Mouse (Mus musculus): Measurements from ENCODE around the gene Endov. TPM values are rescaled to one million over a fixed set of nuclear protein-coding genes. Genes with fewer than 3 reads are reported as not detected.

The Endov gene
- polyA plus RNA-seq, 1 experiment from 2014 or later = 15.5 TPM

- Histone ChIP-seq H3K36me3 (no peaks in the 10 kb centered on the region), H3K4me3 (peak overlapping the region; percentile 75), H3K27ac (peak overlapping the region; percentile 79), H3K27me3 (peaks cover 71% of the 10 kb centered on the region), H3K4me2 (peak overlapping the region; percentile 98), H3K9ac (peak overlapping the region; percentile 92), H3K4me1 (replicated peaks) (peaks cover 87% of the 10 kb centered on the region), H3K9me3 (no peaks in the 10 kb centered on the region)
- no peak for ATAC-seq (ENCODE audit: low FRiP score)
- WGBS = 1% methylated on average over 40 of the region's 43 CpGs
These were observed 58.2 kb downstream of the Endov start for GRCm38 (mm10) chr11:119549371-119549811.

DNA sequence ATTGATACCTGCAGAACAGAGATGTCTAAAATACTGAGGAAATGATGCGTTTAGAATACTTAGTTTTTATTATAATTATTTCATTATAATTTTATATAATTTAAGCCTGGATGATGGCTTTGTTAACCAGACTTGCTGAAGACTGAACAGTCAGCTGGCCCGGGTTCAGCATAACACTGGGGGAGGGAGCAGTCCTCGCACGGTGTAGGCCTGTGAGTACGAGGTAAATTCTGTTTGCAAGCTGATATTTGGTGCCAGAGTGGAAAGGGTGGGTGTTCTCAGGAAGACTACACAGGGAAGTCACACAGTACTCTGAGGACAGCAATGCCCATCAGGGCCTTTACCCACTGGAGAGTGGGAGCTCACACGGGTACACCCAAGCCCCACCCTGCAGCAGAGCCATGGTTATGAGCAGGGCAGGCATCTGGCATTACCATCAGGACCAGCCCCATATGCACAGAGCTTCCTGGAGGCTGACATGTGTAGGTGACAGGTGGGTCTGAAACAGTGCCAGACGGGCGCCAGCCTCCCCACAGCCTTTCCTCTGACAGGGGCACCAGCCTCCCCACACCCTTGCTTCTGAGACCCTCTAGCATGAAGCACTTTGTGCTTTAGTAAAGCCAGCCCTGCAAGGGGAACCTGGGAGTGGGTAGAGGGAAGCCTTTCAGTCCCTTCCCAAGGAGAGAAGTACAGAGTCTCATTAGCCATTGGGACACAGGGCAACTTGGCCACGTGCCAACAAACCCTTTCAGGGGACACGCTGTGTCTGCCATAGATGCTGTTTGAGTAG, 59.6 kb downstream of the Endov start:
- Histone ChIP-seq H3K27ac (no peak overlapping the region), H3K36me3 (no peaks in the 10 kb centered on the region), H3K27me3 (peaks cover 66% of the 10 kb centered on the region), H3K9me3 (no peaks in the 10 kb centered on the region), H3K4me1 (replicated peaks) (peaks cover 74% of the 10 kb centered on the region), H3K4me3 (no peak overlapping the region), H3K9ac (peak overlapping the region; percentile 20; the same call in 1 of the 2 replicates), H3K4me2 (0 out of 2 replicates have a peak overlapping the region, but pooled peaks have one; percentile 98)
- ATAC-seq (ENCODE audit: low FRiP score) = 0 out of 2 replicates have a peak, but pooled peaks have one; percentile 31
- 45% methylated on average over 10 of the region's 10 CpGs for WGBS

DNA sequence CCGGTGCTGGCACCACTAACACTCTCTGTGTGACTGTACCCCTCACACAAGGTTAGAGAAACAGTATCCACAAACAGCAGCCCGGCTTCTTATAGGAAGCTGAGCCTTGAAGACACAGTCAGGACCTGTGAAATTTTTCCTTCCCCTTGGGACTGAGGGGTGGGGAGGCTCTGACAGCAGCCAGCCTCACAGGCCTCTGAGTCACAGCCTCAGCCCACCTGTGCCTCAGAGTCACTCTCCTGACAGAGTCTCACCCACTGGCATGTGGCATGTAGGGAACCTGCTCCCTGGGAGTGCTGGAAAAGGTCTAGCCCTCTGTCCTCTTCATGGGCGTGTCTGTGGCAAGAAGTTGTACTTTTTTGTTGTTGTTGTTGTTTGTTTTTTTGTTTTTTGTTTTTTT, 60.3 kb downstream of the Endov start:
- Histone ChIP-seq H3K4me1 (replicated peaks) (peaks cover 67% of the 10 kb centered on the region), H3K9me3 (no peaks in the 10 kb centered on the region), H3K4me2 (no peak overlapping the region), H3K27ac (0 out of 2 replicates have a peak overlapping the region, but pooled peaks have one; percentile 36), H3K9ac (0 out of 2 replicates have a peak overlapping the region, but pooled peaks have one; percentile 20), H3K36me3 (no peaks in the 10 kb centered on the region), H3K27me3 (peaks cover 68% of the 10 kb centered on the region), H3K4me3 (no peak overlapping the region)
- no peak for ATAC-seq (ENCODE audit: low FRiP score)
- WGBS = 36% methylated on average over 3 of the region's 3 CpGs

DNA sequence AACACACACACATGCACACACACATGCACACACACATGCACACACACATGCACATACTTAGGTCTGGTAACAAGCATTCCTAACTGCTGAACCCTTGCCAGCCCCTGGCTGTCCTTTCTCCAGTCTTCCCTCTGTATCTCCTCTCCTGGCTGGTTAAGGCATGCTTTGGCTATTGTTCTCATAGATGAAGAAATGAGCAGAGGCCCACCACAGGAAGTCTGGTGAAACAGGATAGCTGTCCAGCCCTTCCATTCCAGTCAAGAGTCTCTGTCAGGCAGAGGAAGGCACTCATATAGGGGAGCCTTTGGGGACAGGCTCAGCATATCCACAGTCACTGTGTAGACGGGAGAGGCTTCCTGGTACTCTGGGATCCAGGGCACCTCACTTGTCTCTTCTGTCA, 61.2 kb downstream of the Endov start:
- H3K9ac ChIP-seq = no peak overlapping the region
- H3K27me3 ChIP-seq = peaks cover 66% of the 10 kb centered on the region
- H3K27ac ChIP-seq = no peak overlapping the region
- peaks cover 63% of the 10 kb centered on the region for H3K4me1 ChIP-seq (replicated peaks)
- ATAC-seq (ENCODE audit: low FRiP score) = no peak
- H3K9me3 ChIP-seq = no peaks in the 10 kb centered on the region
- no peak overlapping the region for H3K4me3 ChIP-seq
- no peaks in the 10 kb centered on the region for H3K36me3 ChIP-seq
- 67% methylated on average over 1 of the region's 1 CpGs for WGBS
- H3K4me2 ChIP-seq = no peak overlapping the region

- 69% methylated on average over 9 of the region's 9 CpGs for WGBS
- ATAC-seq (ENCODE audit: low FRiP score) = no peak
- Histone ChIP-seq H3K4me1 (replicated peaks) (peaks cover 65% of the 10 kb centered on the region), H3K4me2 (no peak overlapping the region), H3K36me3 (no peaks in the 10 kb centered on the region), H3K9ac (no peak overlapping the region), H3K4me3 (no peak overlapping the region), H3K27ac (no peak overlapping the region; the same call in 1 of the 2 replicates), H3K27me3 (peaks cover 65% of the 10 kb centered on the region), H3K9me3 (no peaks in the 10 kb centered on the region)
These were observed 62.0 kb downstream of the Endov start for GRCm38 (mm10) chr11:119552902-119553802.

- 78% methylated on average over 7 of the region's 7 CpGs for WGBS
- no peak overlapping the region for H3K4me3 ChIP-seq
- H3K36me3 ChIP-seq = no peaks in the 10 kb centered on the region
- H3K9ac ChIP-seq = no peak overlapping the region
- ATAC-seq (ENCODE audit: low FRiP score) = no peak
- peaks cover 50% of the 10 kb centered on the region for H3K27me3 ChIP-seq
- no peak overlapping the region for H3K27ac ChIP-seq
- H3K9me3 ChIP-seq = no peaks in the 10 kb centered on the region
- no peak overlapping the region for H3K4me2 ChIP-seq
- H3K4me1 ChIP-seq (replicated peaks) = peaks cover 65% of the 10 kb centered on the region
These were observed 63.6 kb downstream of the Endov start for GRCm38 (mm10) chr11:119554706-119555105.

GRCm38 (mm10) chr11:119555170-119555569, 64.0 kb downstream of the Endov start:
- Histone ChIP-seq H3K4me1 (replicated peaks) (peaks cover 65% of the 10 kb centered on the region), H3K36me3 (no peaks in the 10 kb centered on the region), H3K9ac (no peak overlapping the region), H3K27ac (no peak overlapping the region), H3K27me3 (peaks cover 50% of the 10 kb centered on the region), H3K4me3 (no peak overlapping the region), H3K4me2 (no peak overlapping the region), H3K9me3 (no peaks in the 10 kb centered on the region)
- 89% methylated on average over 7 of the region's 7 CpGs for WGBS
- ATAC-seq (ENCODE audit: low FRiP score) = no peak

- Histone ChIP-seq H3K4me2 (peak overlapping the region; percentile 32), H3K9me3 (no peaks in the 10 kb centered on the region), H3K9ac (peak overlapping the region; percentile 66), H3K27me3 (peaks cover 37% of the 10 kb centered on the region), H3K4me1 (replicated peaks) (peaks cover 47% of the 10 kb centered on the region), H3K27ac (peak overlapping the region; percentile 95), H3K4me3 (no peak overlapping the region), H3K36me3 (no peaks in the 10 kb centered on the region)
- peak; percentile 42 for ATAC-seq (ENCODE audit: low FRiP score)
- 13% methylated on average over 15 of the region's 17 CpGs for WGBS
These were observed 67.1 kb downstream of the Endov start for GRCm38 (mm10) chr11:119557940-119558869.

GRCm38 (mm10) chr11:119558870-119559610, 67.9 kb downstream of the Endov start:
- Histone ChIP-seq H3K4me3 (no peak overlapping the region), H3K4me1 (replicated peaks) (peaks cover 52% of the 10 kb centered on the region), H3K9ac (peak overlapping the region; percentile 66; the same call in 1 of the 2 replicates), H3K4me2 (peak overlapping the region; percentile 32), H3K27me3 (peaks cover 42% of the 10 kb centered on the region), H3K27ac (peak overlapping the region; percentile 95), H3K36me3 (no peaks in the 10 kb centered on the region), H3K9me3 (no peaks in the 10 kb centered on the region)
- ATAC-seq (ENCODE audit: low FRiP score) = peak; percentile 85
- 4% methylated on average over 9 of the region's 9 CpGs for WGBS

Measured in hindbrain, embryonic 13.5 days (tissue).